Mouse (Mus musculus) bone marrow macrophage, adult 2 months (primary cell): Measurements from ENCODE around the gene Pkig. TPM values are rescaled to one million over a fixed set of nuclear protein-coding genes. Genes with fewer than 3 reads are reported as not detected.

Experiments used
- H3K27ac ChIP-seq: 2 replicates; pipeline ENCODE4 v1.5.1; 2012; ENCODE audit warnings: low read depth, low read length; ENCODE audit not compliant: insufficient read depth
- H3K4me1 ChIP-seq: 2 replicates; pipeline ENCODE4 v1.6.1; 2012; ENCODE audit warnings: low read length; ENCODE audit not compliant: control insufficient read depth, insufficient read depth
- H3K4me3 ChIP-seq: 2 replicates; pipeline ENCODE4 v1.5.1; 2012; ENCODE audit warnings: mild to moderate bottlenecking, low read length, moderate library complexity; ENCODE audit not compliant: insufficient read depth
- CTCF ChIP-seq: IDR thresholded peaks from 2 replicates; pipeline ENCODE4 v1.5.1; 2012; ENCODE audit warnings: low read depth, mild to moderate bottlenecking, low read length, moderate library complexity
- POLR2A ChIP-seq: IDR thresholded peaks from 2 replicates; pipeline ENCODE4 v1.6.1; 2012; ENCODE audit warnings: mild to moderate bottlenecking, low read depth, low read length, borderline replicate concordance
- polyA plus RNA-seq: library from polyadenylated mRNA; stranded (reverse); fragments of >200 nt; gene quantifications from 2 replicates; pipeline ENCODE4 v1.2.4, GENCODE M21; 2012; ENCODE audit not compliant: missing spikeins, insufficient read depth, insufficient read length

The Pkig gene
- polyA plus RNA-seq, 1 experiment: 83.8 TPM

DNA sequence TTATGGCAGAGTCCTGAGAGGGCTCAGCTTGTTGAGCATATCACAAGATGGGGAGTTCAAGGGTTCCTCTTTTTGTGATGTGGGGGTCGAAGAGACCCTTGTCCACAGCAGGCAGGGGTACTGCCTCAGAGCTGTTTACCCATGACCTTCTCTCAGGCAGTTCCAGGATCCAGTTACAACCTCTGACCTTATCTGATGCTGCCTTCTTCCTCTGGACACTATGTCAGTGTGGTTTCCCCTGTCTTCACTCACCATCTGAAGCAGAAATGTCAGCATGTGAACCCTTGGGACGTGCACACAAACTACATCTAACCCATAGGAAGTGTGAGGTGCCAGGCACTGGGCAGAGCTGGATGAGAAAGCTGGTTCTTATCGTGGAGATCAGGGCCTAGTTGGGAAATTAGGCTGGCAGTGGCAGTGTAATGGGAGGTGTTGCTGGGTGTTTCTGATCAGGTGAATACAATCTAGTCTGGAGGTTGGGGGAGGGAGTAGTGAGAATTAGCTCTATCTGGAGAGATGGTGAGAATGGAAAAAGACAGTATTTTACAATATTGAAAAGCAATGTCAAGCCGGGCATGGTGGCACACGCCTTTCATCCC lies 2.0 kb downstream of the Pkig start:
- H3K27ac ChIP-seq: peak overlapping the region; percentile 2; the same call in 1 of the 2 replicates
- TF ChIP-seq CTCF (no peak), POLR2A (no peak)
- H3K4me3 ChIP-seq: no peak overlapping the region
- peaks cover 53% of the 10 kb centered on the region for H3K4me1 ChIP-seq

GRCm38 (mm10) chr2:163661371-163661850 lies 3.2 kb downstream of the Pkig start:
- Histone ChIP-seq H3K27ac (peak overlapping the region; percentile 16; the same call in 1 of the 2 replicates), H3K4me3 (no peak overlapping the region), H3K4me1 (peaks cover 61% of the 10 kb centered on the region)
- TF ChIP-seq CTCF (no peak), POLR2A (no peak)

- H3K4me1 ChIP-seq: peaks cover 65% of the 10 kb centered on the region
- H3K27ac ChIP-seq: peak overlapping the region; percentile 78
- TF ChIP-seq POLR2A (no peak), CTCF (no peak)
- no peak overlapping the region for H3K4me3 ChIP-seq
Observed at GRCm38 (mm10) chr2:163662076-163662475, 3.9 kb downstream of the Pkig start.

GRCm38 (mm10) chr2:163662698-163663221 lies 4.6 kb downstream of the Pkig start:
- Histone ChIP-seq H3K4me1 (peaks cover 67% of the 10 kb centered on the region), H3K27ac (peak overlapping the region; percentile 85), H3K4me3 (peak overlapping the region; percentile 2; the same call in 1 of the 2 replicates)
- no peak for TF ChIP-seq POLR2A
- no peak for TF ChIP-seq CTCF

GRCm38 (mm10) chr2:163663930-163664329 lies 5.7 kb downstream of the Pkig start:
- Histone ChIP-seq H3K4me1 (peaks cover 68% of the 10 kb centered on the region), H3K27ac (peak overlapping the region; percentile 85)

DNA sequence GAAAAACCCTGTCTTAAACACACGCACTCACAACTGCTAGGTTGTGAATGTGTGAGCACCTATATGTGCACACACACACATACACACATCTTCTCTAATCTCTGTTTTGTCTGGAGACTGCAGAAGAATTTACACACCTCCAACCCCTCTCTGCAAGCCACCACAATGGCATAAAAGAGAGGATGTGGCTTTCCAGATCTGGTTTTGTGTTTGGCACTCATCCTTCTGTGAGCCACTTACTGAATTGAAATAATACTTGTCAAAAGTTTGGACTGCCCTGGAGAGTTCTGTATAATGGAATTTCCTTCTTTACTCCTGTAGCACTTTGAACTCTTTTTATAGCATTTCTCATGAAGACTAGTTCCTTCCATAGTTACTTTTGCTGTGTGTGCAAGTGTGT lies 8.9 kb downstream of the Pkig start:
- no peak overlapping the region for H3K4me3 ChIP-seq
- no peak overlapping the region for H3K27ac ChIP-seq
- no peak for TF ChIP-seq POLR2A
- TF ChIP-seq CTCF: no peak
- H3K4me1 ChIP-seq: peaks cover 47% of the 10 kb centered on the region

More at GRCm38 (mm10) chr2:163663930-163664329, 5.7 kb downstream of the Pkig start:
- TF ChIP-seq POLR2A (no peak), CTCF (no peak)
- H3K4me3 ChIP-seq: no peak overlapping the region

DNA sequence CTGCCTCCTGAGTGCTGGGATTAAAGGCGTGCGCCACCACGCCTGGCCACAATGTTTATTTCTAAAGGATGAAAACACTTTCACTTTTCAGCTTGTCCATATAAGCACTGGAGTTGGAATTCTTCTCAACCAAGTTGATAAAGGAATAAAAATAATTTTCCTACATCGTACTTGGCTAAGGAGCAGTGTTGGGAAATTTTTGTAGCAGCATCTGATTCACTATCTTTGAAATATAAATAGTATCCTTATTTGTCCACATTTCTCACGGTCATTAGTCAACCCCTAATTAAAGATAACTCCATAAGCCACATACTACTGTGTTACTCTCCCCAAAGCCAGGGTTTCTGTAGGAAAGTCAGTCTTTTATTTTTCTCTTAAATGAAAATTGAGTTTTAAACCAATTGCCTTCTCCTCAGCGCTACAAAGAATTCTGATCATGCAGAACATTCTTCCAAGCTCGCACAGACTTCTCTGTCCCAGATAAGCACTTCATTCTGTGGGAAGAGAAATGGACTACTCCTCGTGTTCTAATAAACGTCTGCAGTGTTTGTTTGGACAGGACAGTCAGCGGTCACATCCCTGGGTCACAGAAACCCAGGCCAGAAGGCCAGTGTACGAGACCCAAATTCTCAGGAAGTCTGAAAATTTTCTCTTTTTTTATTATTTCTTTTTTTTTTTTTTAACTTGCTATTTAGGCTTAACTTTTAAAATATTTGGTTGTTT lies 12.8 kb downstream of the Pkig start:
- Histone ChIP-seq H3K27ac (no peak overlapping the region), H3K4me3 (no peak overlapping the region), H3K4me1 (peaks cover 37% of the 10 kb centered on the region)
- no peak for TF ChIP-seq CTCF
- TF ChIP-seq POLR2A: no peak

DNA sequence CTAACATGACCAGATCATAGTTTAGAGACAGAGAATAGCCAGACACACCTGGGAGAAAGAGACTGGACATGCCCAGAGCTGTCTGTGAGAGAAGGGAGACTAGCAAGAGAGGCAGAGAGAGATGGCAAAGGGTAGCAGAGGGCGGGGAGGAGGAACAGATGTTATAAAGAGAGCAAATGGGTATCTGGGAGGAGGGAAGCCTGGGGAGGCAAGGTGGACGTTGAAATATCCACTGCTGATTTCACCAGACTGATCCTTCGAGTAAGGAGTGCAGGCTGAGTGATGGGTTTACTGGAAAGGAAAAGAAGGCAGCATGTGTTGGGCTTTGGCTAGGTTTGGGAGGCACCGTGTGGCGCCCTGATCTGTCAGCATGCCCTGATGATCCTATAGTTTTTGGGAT lies 16.2 kb downstream of the Pkig start:
- Histone ChIP-seq H3K4me3 (no peak overlapping the region), H3K4me1 (peaks cover 45% of the 10 kb centered on the region), H3K27ac (no peak overlapping the region)
- TF ChIP-seq CTCF (no peak), POLR2A (no peak)

DNA sequence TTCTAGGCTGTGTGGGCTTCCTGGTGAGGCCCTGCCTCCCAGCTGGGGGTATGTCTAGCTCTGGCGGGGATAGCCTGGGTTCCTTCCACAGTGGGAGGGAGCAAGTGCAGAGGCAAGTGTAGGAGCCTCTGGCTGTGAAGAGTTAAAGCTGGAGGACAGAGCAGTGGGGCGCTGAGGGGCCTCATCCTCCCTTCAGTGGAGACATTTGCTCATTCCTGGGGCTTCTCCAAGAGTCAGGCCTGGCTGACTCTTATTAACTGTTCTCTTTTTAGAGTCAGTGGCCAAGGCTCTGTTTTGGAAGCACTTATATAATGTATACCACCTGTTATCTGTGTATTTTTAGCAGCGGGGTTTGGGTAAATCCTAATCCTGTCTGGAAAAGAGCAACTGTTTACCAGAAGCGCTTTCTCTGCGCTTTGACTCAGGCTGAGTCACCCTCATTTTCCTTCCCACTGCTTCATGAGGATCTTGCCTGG lies 17.0 kb downstream of the Pkig start:
- Histone ChIP-seq H3K4me1 (peaks cover 45% of the 10 kb centered on the region), H3K27ac (no peak overlapping the region)
- TF ChIP-seq CTCF (no peak), POLR2A (no peak)

GRCm38 (mm10) chr2:163675662-163676061 lies 17.5 kb downstream of the Pkig start:
- Histone ChIP-seq H3K4me1 (peaks cover 45% of the 10 kb centered on the region), H3K4me3 (no peak overlapping the region), H3K27ac (no peak overlapping the region)
- TF ChIP-seq POLR2A (no peak), CTCF (no peak)

More for the DNA sequence above, 17.0 kb downstream of the Pkig start:
- no peak overlapping the region for H3K4me3 ChIP-seq
